Mouse (Mus musculus) hindbrain, postnatal 0 days (tissue): Measurements from ENCODE around the gene Nin. TPM values are rescaled to one million over a fixed set of nuclear protein-coding genes. Genes with fewer than 3 reads are reported as not detected.

Experiments used
- ATAC-seq: fragments of 200-750 bp; cut with Nextera tagmentation; 2 replicates; pipeline ENCODE4 v1.8.0; 2017; ENCODE audit warnings: mild to moderate bottlenecking, moderate TSS enrichment, moderate library complexity
- DNase-seq: peaks from one replicate; pipeline ENCODE4 v3.0.0-alpha.2; 2015; ENCODE audit warnings: low spot score
- H3K27ac ChIP-seq: fragments of 300-500 bp; sonication (generic); 2 replicates; pipeline ENCODE4 v1.5.1; 2014; ENCODE audit warnings: mild to moderate bottlenecking
- H3K27me3 ChIP-seq: fragments of 300-500 bp; sonication (generic); 2 replicates; pipeline ENCODE4 v1.6.1; 2014; ENCODE audit warnings: low read length, mixed read lengths; ENCODE audit not compliant: insufficient read depth
- H3K36me3 ChIP-seq: fragments of 300-500 bp; sonication (generic); 2 replicates; pipeline ENCODE4 v1.6.1; 2014; ENCODE audit warnings: low read length, mixed read lengths; ENCODE audit not compliant: insufficient read depth
- H3K4me1 ChIP-seq: fragments of 300-500 bp; sonication (generic); 2 replicates; pipeline ENCODE4 v1.6.1; 2014; ENCODE audit warnings: antibody characterized with exemption, low read length, mixed read lengths; ENCODE audit not compliant: insufficient read depth
- H3K4me2 ChIP-seq: fragments of 300-500 bp; sonication (generic); 2 replicates; pipeline ENCODE4 v1.6.1; 2014; ENCODE audit warnings: low read depth, mild to moderate bottlenecking, low read length, moderate library complexity, mixed read lengths
- H3K4me3 ChIP-seq: fragments of 300-500 bp; sonication (generic); 2 replicates; pipeline ENCODE4 v1.5.1; 2014; ENCODE audit warnings: low read length
- H3K9ac ChIP-seq: fragments of 300-500 bp; sonication (generic); replicated peaks from 2 replicates; pipeline ENCODE4 v1.6.1; 2014; ENCODE audit warnings: mild to moderate bottlenecking, low read length, moderate library complexity, mixed read lengths
- H3K9me3 ChIP-seq: fragments of 300-500 bp; sonication (generic); 2 replicates; pipeline ENCODE4 v1.6.1; 2016; ENCODE audit warnings: low read length, mixed read lengths
- CTCF ChIP-seq: IDR thresholded peaks from 2 replicates; pipeline ENCODE4 v1.5.1; 2016; ENCODE audit warnings: antibody characterized with exemption, control low read depth, low read depth
- WGBS: fragments of 180-500 bp; shearing (Covaris S2); extraction: QIAGEN DNeasy Blood & Tissue Kit; methylation state at CpG from one replicate; pipeline ENCODE4 v1.1.7; 2014; 5-methylcytosine and 5-hydroxymethylcytosine counted together
- polyA plus RNA-seq: library from polyadenylated mRNA; unstranded; fragments of >200 nt; fragmentation: Nextera tagmentation; extraction: Ambion mirVana; gene quantifications from 2 replicates; pipeline ENCODE4 v1.2.1, GENCODE M21; 2015
- total RNA-seq: library from RNA; depleted of rRNA; stranded (reverse); fragments of >200 nt; gene quantifications from 2 replicates; pipeline ENCODE4 v1.2.3, GENCODE M21; 2014

Gene Nin
- total and polyA plus RNA-seq, 2 experiments from 2014 or later: 6.2 to 18.9 TPM

- H3K27me3 ChIP-seq: no peaks in the 10 kb centered on the region
- peak overlapping the region; percentile 97 for H3K4me2 ChIP-seq
- peak overlapping the region; percentile 91 for H3K27ac ChIP-seq
- peak overlapping the region; percentile 97 for H3K9ac ChIP-seq
- H3K4me1 ChIP-seq: peaks cover 25% of the 10 kb centered on the region
- H3K36me3 ChIP-seq: no peaks in the 10 kb centered on the region
- WGBS: 9% methylated on average over 23 of the region's 23 CpGs
- ATAC-seq: peak; percentile 0; the same call in 1 of the 2 replicates
- no peak for TF ChIP-seq CTCF
- peak; percentile 40 for DNase-seq
- H3K4me3 ChIP-seq: peak overlapping the region; percentile 90
- no peaks in the 10 kb centered on the region for H3K9me3 ChIP-seq
Observed at GRCm38 (mm10) chr12:70110375-70111116, 3.0 kb downstream of the Nin start.

DNA sequence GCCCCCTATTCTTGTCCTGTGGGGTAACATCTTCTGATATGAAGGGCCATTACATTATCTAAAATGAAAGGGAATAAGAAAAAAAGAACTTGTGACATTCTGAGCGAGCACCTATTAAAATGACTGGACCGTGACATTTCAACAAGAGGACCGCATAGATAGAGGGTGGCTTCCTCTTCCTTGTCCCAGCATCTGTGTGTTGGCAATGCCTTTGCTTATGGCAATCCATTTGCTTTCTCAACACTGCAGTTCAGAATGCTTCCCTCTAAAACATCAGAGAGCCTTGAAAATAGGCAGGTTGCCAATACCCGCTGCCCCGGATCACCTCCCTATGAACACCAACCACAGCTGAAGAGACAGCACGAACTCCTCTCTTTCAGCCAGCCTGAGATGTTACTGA, 3.6 kb downstream of the Nin start:
- peak; percentile 42 for DNase-seq
- Histone ChIP-seq H3K4me3 (peak overlapping the region; percentile 90), H3K27ac (no peak overlapping the region), H3K9ac (peak overlapping the region; percentile 97; the same call in 1 of the 2 replicates), H3K4me1 (peaks cover 26% of the 10 kb centered on the region), H3K27me3 (no peaks in the 10 kb centered on the region), H3K9me3 (no peaks in the 10 kb centered on the region), H3K36me3 (no peaks in the 10 kb centered on the region), H3K4me2 (peak overlapping the region; percentile 97)
- TF ChIP-seq CTCF: no peak
- ATAC-seq: no peak
- 30% methylated on average over 6 of the region's 6 CpGs for WGBS

GRCm38 (mm10) chr12:70108104-70108503, 5.4 kb downstream of the Nin start:
- H3K36me3 ChIP-seq: no peaks in the 10 kb centered on the region
- H3K4me3 ChIP-seq: no peak overlapping the region
- no peak overlapping the region for H3K4me2 ChIP-seq
- ATAC-seq (no peak), DNase-seq (no peak)
- 26% methylated on average over 2 of the region's 2 CpGs for WGBS
- H3K4me1 ChIP-seq: peaks cover 28% of the 10 kb centered on the region
- H3K9ac ChIP-seq: no peak overlapping the region
- no peak for TF ChIP-seq CTCF
- H3K27ac ChIP-seq: no peak overlapping the region
- H3K27me3 ChIP-seq: no peaks in the 10 kb centered on the region
- no peaks in the 10 kb centered on the region for H3K9me3 ChIP-seq

- ATAC-seq: no peak
- Histone ChIP-seq H3K9me3 (no peaks in the 10 kb centered on the region), H3K27me3 (no peaks in the 10 kb centered on the region), H3K36me3 (no peaks in the 10 kb centered on the region), H3K4me1 (peaks cover 28% of the 10 kb centered on the region), H3K4me2 (no peak overlapping the region), H3K27ac (peak overlapping the region; percentile 49), H3K9ac (peak overlapping the region; percentile 35; the same call in 1 of the 2 replicates), H3K4me3 (no peak overlapping the region)
- WGBS: 35% methylated on average over 9 of the region's 9 CpGs
- no peak for TF ChIP-seq CTCF
- peak; percentile 31 for DNase-seq
Observed at GRCm38 (mm10) chr12:70106508-70106907, 7.0 kb downstream of the Nin start.

GRCm38 (mm10) chr12:70105885-70106284, 7.6 kb downstream of the Nin start:
- Histone ChIP-seq H3K9ac (no peak overlapping the region), H3K27me3 (no peaks in the 10 kb centered on the region), H3K27ac (peak overlapping the region; percentile 49; the same call in 1 of the 2 replicates), H3K4me3 (no peak overlapping the region), H3K4me1 (peaks cover 28% of the 10 kb centered on the region), H3K9me3 (no peaks in the 10 kb centered on the region), H3K4me2 (no peak overlapping the region), H3K36me3 (no peaks in the 10 kb centered on the region)
- WGBS: 61% methylated on average over 6 of the region's 6 CpGs
- no peak for DNase-seq
- no peak for TF ChIP-seq CTCF
- no peak for ATAC-seq

DNA sequence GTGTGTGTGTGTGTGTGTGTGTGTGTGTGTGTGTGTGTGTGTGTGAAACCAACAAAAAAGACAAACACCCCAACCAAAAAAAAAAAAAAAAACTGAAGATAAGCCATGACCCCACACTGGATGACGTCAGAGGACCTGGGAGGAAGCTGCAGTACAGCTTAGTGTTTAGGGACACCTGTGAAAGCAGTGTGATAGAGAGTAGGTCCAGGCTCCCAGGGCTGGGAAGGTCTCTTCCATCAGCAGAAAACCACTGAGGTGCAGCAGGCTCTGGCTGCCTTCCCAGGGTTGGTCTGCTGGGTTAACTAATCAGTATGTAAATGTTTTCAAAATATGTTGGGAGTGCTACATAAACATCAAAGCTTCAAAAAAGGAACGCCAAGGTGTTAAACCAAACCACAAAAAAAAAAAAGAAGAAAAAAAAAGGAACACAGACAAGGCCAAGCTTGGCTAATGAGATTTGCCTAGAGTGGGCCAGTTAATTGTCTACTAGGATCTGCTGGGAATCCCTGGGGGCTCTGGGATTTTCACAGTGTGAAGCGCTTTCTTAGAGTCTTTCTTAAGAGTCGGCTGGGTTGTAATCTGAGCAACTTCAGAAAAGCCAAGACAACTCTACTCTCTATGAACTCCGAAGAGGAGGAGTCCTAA, 8.6 kb downstream of the Nin start:
- no peak overlapping the region for H3K4me2 ChIP-seq
- H3K9ac ChIP-seq: no peak overlapping the region
- WGBS: 24% methylated on average over 5 of the region's 5 CpGs
- no peak for DNase-seq
- ATAC-seq: no peak
- H3K9me3 ChIP-seq: no peaks in the 10 kb centered on the region
- no peaks in the 10 kb centered on the region for H3K36me3 ChIP-seq
- H3K27ac ChIP-seq: no peak overlapping the region
- no peak overlapping the region for H3K4me3 ChIP-seq
- no peak for TF ChIP-seq CTCF
- peaks cover 21% of the 10 kb centered on the region for H3K4me1 ChIP-seq
- H3K27me3 ChIP-seq: no peaks in the 10 kb centered on the region

GRCm38 (mm10) chr12:70104199-70104598, 9.3 kb downstream of the Nin start:
- ATAC-seq: no peak
- Histone ChIP-seq H3K9ac (no peak overlapping the region), H3K4me3 (no peak overlapping the region), H3K27me3 (no peaks in the 10 kb centered on the region), H3K27ac (no peak overlapping the region), H3K9me3 (no peaks in the 10 kb centered on the region), H3K4me1 (peaks cover 14% of the 10 kb centered on the region), H3K4me2 (no peak overlapping the region), H3K36me3 (no peaks in the 10 kb centered on the region)
- DNase-seq: no peak
- no peak for TF ChIP-seq CTCF
- WGBS: 41% methylated on average over 4 of the region's 4 CpGs
